Mouse (Mus musculus) heart, postnatal 0 days (tissue): Measurements from ENCODE around the gene Socs5. TPM values are rescaled to one million over a fixed set of nuclear protein-coding genes. Genes with fewer than 3 reads are reported as not detected.

Experiments
- ATAC-seq: fragments of 200-750 bp; cut with Nextera tagmentation; 2 replicates; pipeline ENCODE4 v1.8.0; 2017; ENCODE audit warnings: low read depth, moderate number of reproducible peaks, moderate library complexity; ENCODE audit not compliant: insufficient read depth
- DNase-seq: peaks from one replicate; pipeline ENCODE4 v3.0.0-alpha.2; 2016; ENCODE audit warnings: low spot score
- H3K27ac ChIP-seq: fragments of 300-500 bp; sonication (generic); 2 replicates; pipeline ENCODE4 v1.5.1; 2014; ENCODE audit warnings: low read depth, mild to moderate bottlenecking
- H3K27me3 ChIP-seq: fragments of 300-500 bp; sonication (generic); 2 replicates; pipeline ENCODE4 v1.6.1; 2014; ENCODE audit warnings: low read length, mixed read lengths; ENCODE audit not compliant: control insufficient read depth, insufficient read depth
- H3K36me3 ChIP-seq: fragments of 300-500 bp; sonication (generic); replicated peaks from 2 replicates; pipeline ENCODE4 v1.6.1; 2014; ENCODE audit warnings: low read length, mixed read lengths; ENCODE audit not compliant: control insufficient read depth, insufficient read depth
- H3K4me1 ChIP-seq: fragments of 300-500 bp; sonication (generic); 2 replicates; pipeline ENCODE4 v1.6.1; 2014; ENCODE audit warnings: antibody characterized with exemption; ENCODE audit not compliant: control insufficient read depth, insufficient read depth
- H3K4me2 ChIP-seq: fragments of 300-500 bp; sonication (generic); 2 replicates; pipeline ENCODE4 v1.6.1; 2014; ENCODE audit warnings: low read depth, mild to moderate bottlenecking, low read length, moderate library complexity
- H3K4me3 ChIP-seq: fragments of 300-500 bp; sonication (generic); 2 replicates; pipeline ENCODE4 v1.5.1; 2014; ENCODE audit warnings: low read depth, low read length
- H3K9ac ChIP-seq: fragments of 300-500 bp; sonication (generic); replicated peaks from 2 replicates; pipeline ENCODE4 v1.6.1; 2014; ENCODE audit warnings: low read depth, low read length, mixed read lengths
- H3K9me3 ChIP-seq: fragments of 300-500 bp; sonication (generic); replicated peaks from 2 replicates; pipeline ENCODE4 v1.6.1; 2016; ENCODE audit warnings: low read length; ENCODE audit not compliant: control insufficient read depth
- CTCF ChIP-seq: IDR thresholded peaks from 2 replicates; pipeline ENCODE4 v1.5.1; 2016; ENCODE audit warnings: antibody characterized with exemption, control low read depth, low read depth
- EP300 ChIP-seq: IDR thresholded peaks from 2 replicates; pipeline ENCODE4 v1.6.1; 2016; ENCODE audit warnings: antibody characterized with exemption, low read depth
- WGBS: fragments of 180-500 bp; shearing (Covaris S2); extraction: QIAGEN DNeasy Blood & Tissue Kit; methylation state at CpG from one replicate; pipeline ENCODE4 v1.1.7; 2014; 5-methylcytosine and 5-hydroxymethylcytosine counted together
- polyA plus RNA-seq: library from polyadenylated mRNA; unstranded; fragments of >200 nt; fragmentation: Nextera tagmentation; extraction: Ambion mirVana; gene quantifications from 2 replicates; pipeline ENCODE4 v1.2.1, GENCODE M21; 2015
- total RNA-seq: library from RNA; depleted of rRNA; stranded (reverse); fragments of >200 nt; gene quantifications from 2 replicates; pipeline ENCODE4 v1.2.3, GENCODE M21; 2014; ENCODE audit warnings: low replicate concordance

Socs5 gene
- total and polyA plus RNA-seq, 2 experiments from 2014 or later, result 7.9 to 17.7 TPM

DNA sequence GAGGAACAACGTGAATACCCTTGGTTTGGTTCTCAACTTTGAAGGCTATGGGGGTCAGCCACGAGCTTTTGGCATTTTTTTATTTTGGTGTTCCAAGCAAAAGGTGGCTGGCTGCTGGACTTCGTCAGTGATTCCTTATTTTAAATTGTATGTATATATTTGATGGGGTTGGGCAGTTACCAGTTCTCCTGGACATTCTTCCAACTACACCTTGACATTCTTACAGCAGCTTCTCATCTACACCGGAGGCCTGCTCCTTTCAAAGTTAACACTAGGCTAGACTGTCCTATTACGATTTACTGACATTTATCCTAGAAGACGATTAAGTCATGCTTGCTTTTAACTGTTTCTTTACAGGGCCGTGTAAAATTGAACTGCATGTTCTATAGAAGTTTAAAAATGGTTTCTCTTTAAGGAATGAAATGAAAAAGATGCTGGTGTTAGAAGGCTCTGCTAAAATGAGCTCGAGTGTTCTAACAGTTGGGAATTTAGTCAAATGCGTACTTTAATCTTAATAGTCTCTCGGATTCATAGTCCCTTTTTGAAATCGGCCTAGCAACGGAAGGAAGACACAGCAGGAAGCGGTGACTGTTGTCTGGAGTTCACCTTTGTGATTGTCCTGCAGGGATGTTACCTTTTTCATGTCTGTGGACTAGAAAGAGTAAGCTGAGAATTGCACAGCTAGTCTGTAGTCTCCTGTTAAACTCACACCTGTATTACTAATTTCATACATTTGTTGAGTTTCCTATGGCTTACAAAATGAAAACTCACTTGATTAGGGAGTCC, 1.2 kb downstream of the Socs5 start:
- no peak for TF ChIP-seq EP300
- no peak for TF ChIP-seq CTCF
- DNase-seq, result peak; percentile 19
- no peak for ATAC-seq
- H3K4me1 ChIP-seq, result peaks cover 27% of the 10 kb centered on the region
- WGBS, result 46% methylated on average over 13 of the region's 13 CpGs
- peak overlapping the region; percentile 95 for H3K4me3 ChIP-seq
- H3K9me3 ChIP-seq, result no peaks in the 10 kb centered on the region
- H3K4me2 ChIP-seq, result peak overlapping the region; percentile 98
- H3K9ac ChIP-seq, result peak overlapping the region; percentile 92
- H3K36me3 ChIP-seq, result no peaks in the 10 kb centered on the region
- no peaks in the 10 kb centered on the region for H3K27me3 ChIP-seq
- no peak overlapping the region for H3K27ac ChIP-seq

DNA sequence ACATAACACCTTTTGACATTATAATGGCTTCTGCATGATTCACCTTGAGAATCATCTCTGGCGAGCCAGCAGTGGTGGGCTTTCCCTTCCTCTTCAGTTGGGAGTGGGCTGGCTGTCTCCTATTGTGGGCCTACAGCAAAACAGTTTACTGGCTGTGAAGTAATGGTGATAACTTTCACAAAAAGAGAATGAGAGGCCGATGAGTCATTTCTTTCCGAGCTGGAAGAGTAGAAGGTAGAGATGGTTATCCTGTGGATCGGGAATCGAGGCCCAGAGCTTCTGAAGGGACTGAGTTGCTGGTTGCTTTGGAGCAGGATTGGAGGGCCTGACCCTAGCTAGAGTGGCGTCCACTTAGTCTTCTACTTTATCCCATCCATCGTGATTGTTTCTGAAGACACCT, 2.0 kb downstream of the Socs5 start:
- DNase-seq (no peak), ATAC-seq (no peak)
- Histone ChIP-seq H3K27ac (no peak overlapping the region), H3K4me1 (peaks cover 27% of the 10 kb centered on the region), H3K9me3 (no peaks in the 10 kb centered on the region), H3K4me3 (no peak overlapping the region), H3K9ac (no peak overlapping the region), H3K27me3 (no peaks in the 10 kb centered on the region), H3K4me2 (peak overlapping the region; percentile 98; the same call in 1 of the 2 replicates), H3K36me3 (no peaks in the 10 kb centered on the region)
- 57% methylated on average over 7 of the region's 7 CpGs for WGBS
- no peak for TF ChIP-seq EP300
- no peak for TF ChIP-seq CTCF

DNA sequence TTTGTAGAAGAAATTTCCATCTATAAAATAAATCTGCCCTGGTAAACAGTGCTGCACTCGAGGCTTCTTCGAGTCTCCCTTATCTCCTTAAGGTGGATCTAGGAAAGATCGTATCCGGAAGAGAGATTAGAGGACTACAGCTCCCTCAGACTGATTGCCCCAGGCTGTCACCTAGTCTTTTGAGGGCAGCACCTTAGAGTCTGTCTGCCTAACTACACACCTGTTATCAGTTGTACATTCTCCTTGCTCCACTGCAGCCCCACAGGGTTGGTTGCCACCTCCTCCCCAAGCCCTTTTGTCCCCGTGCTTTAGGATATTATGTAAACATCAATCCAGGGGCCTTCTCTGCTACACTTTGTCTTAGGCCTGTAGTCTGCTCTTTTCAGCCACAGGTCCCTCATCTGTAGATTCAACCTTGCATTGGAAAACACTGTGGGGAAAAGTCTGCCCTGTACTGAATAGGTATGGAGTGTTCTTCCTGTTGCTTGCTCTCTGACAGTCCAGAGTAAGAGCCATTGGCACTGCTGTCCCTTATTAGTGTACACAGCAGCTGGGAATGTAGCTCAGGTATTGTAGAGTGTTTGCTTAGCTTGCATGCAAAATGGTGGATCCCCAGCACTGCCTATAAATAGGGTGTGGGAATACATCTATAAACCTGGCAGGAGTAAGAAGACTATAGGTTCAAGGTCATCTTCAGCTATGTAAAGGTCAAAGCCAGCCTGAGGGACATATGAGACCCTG, 5.5 kb downstream of the Socs5 start:
- TF ChIP-seq CTCF (no peak), EP300 (no peak)
- Histone ChIP-seq H3K4me2 (no peak overlapping the region), H3K27me3 (no peaks in the 10 kb centered on the region), H3K4me1 (peaks cover 18% of the 10 kb centered on the region; the same call in 1 of the 2 replicates), H3K36me3 (no peaks in the 10 kb centered on the region), H3K4me3 (no peak overlapping the region), H3K9me3 (no peaks in the 10 kb centered on the region), H3K9ac (no peak overlapping the region), H3K27ac (no peak overlapping the region)
- WGBS, result 64% methylated on average over 5 of the region's 5 CpGs
- no peak for ATAC-seq
- no peak for DNase-seq

DNA sequence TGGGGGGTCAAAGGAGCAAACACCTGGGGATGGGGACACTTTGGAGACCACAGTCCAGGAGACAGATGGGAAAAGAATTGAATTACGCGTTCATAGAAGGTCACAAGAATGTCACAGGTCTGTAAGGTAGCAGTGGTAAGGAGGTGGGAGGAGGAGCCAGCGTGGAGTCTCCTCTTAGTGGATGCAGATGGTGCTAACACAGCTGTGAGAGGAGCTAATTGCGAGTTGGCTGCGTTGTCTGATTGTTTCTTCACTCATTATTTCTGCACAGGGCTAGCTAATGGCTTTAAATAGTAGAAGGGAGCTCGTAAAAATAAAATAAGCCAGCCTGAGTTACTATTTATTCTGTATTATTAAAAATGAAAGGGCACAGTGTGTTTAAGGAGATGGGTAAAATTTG, 8.1 kb downstream of the Socs5 start:
- TF ChIP-seq CTCF (no peak), EP300 (no peak)
- ATAC-seq, result no peak
- 77% methylated on average over 6 of the region's 6 CpGs for WGBS

DNA sequence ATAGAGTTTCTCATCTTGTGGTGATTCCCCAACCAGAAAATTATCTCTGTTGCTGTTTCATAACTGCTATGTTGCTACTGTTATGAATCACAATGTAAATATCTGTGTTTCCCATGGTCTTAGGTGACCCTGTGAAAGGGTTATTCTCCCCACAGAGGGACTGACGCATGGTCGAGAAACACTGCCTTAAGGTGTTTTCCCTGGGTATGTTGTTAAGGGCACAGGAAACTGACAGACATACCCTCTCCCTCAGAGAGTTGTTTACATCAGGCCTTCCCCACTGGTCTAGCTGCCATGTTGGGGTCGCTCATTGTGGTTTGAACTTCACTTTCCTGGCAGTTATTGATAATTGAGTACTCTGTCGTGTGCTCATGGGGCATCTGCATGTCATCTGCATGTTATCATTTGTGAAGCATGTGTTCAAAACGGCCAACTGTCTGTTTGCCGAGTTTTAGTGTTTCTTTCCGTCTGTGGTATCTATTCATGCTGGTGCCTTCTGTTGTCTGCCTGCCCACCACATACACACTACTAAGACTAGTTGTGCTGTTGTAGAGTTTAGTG, 11.6 kb downstream of the Socs5 start:
- no peak for ATAC-seq
- Histone ChIP-seq H3K9me3 (no peaks in the 10 kb centered on the region), H3K36me3 (peaks cover 7% of the 10 kb centered on the region), H3K27me3 (no peaks in the 10 kb centered on the region), H3K4me1 (no peaks in the 10 kb centered on the region), H3K9ac (no peak overlapping the region), H3K27ac (no peak overlapping the region), H3K4me3 (no peak overlapping the region), H3K4me2 (no peak overlapping the region)
- TF ChIP-seq CTCF (no peak), EP300 (no peak)
- 82% methylated on average over 7 of the region's 7 CpGs for WGBS
- no peak for DNase-seq

More for the DNA sequence above, 8.1 kb downstream of the Socs5 start:
- DNase-seq, result no peak
- Histone ChIP-seq H3K4me3 (no peak overlapping the region), H3K9me3 (no peaks in the 10 kb centered on the region), H3K27me3 (no peaks in the 10 kb centered on the region), H3K36me3 (no peaks in the 10 kb centered on the region), H3K9ac (no peak overlapping the region), H3K27ac (no peak overlapping the region), H3K4me2 (no peak overlapping the region), H3K4me1 (peaks cover 3% of the 10 kb centered on the region; the same call in 1 of the 2 replicates)
